Mouse (Mus musculus): Measurements from ENCODE around the gene Xab2.
"Not testable (repeated sequence)": the region's sequence is repeated elsewhere in the genome, so short reads cannot be mapped to it uniquely, and the experiment has no call there.

Gene Xab2

GRCm38 (mm10) chr8:3609046-3609815 is 11.9 kb downstream of the Xab2 start:
- no peak for DNase-seq (ENCODE audit: low spot score in 2 of 2)

GRCm38 (mm10) chr8:3607822-3608221 is 13.3 kb downstream of the Xab2 start:
- no peak for DNase-seq (ENCODE audit: low spot score in 2 of 2)

GRCm38 (mm10) chr8:3606593-3606992 is 14.5 kb downstream of the Xab2 start:
- no peak for DNase-seq (ENCODE audit: low spot score in 2 of 2)

GRCm38 (mm10) chr8:3603439-3603838 is 17.7 kb downstream of the Xab2 start:
- no peak for DNase-seq (ENCODE audit: low spot score in 2 of 2)

GRCm38 (mm10) chr8:3600401-3600800 is 20.7 kb downstream of the Xab2 start:
- DNase-seq (ENCODE audit: low spot score in 2 of 2): no peak

- DNase-seq (ENCODE audit: low spot score in 2 of 2): no peak
Measured at GRCm38 (mm10) chr8:3599219-3599618, 21.9 kb downstream of the Xab2 start.

GRCm38 (mm10) chr8:3598054-3598453 is 23.1 kb downstream of the Xab2 start:
- DNase-seq (ENCODE audit: low spot score in 2 of 2): no peak

GRCm38 (mm10) chr8:3594466-3594865 is 26.6 kb downstream of the Xab2 start:
- DNase-seq (ENCODE audit: low spot score in 2 of 2): no peak

GRCm38 (mm10) chr8:3593470-3593869 is 27.6 kb downstream of the Xab2 start:
- DNase-seq (ENCODE audit: low spot score in 2 of 2): no peak

- no peak for DNase-seq (ENCODE audit: low spot score in 2 of 2)
Measured at GRCm38 (mm10) chr8:3588258-3588633, 32.9 kb downstream of the Xab2 start.

- peak in 1 of 2 experiments; percentile 32 for DNase-seq (ENCODE audit: low spot score in 2 of 2)
Measured at GRCm38 (mm10) chr8:3587391-3588257, 33.5 kb downstream of the Xab2 start.

- no peak for DNase-seq (ENCODE audit: low spot score in 2 of 2)
Measured at GRCm38 (mm10) chr8:3586993-3587390, 34.1 kb downstream of the Xab2 start, which contains the start of gene Camsap3. Camsap3 (plus strand) TSS chr8:3587293.

GRCm38 (mm10) chr8:3586452-3586851 is 34.7 kb downstream of the Xab2 start:
- DNase-seq (ENCODE audit: low spot score in 2 of 2): no peak

- not testable (repeated sequence) for DNase-seq (ENCODE audit: low spot score in 2 of 2)
Measured at GRCm38 (mm10) chr8:3581961-3582360, 39.2 kb downstream of the Xab2 start.

GRCm38 (mm10) chr8:3579390-3580364 is 41.4 kb downstream of the Xab2 start:
- no peak for DNase-seq (ENCODE audit: low spot score in 2 of 2)

GRCm38 (mm10) chr8:3576211-3576960 is 44.7 kb downstream of the Xab2 start:
- no peak for DNase-seq (ENCODE audit: low spot score in 2 of 2)

- no peak for DNase-seq (ENCODE audit: low spot score in 2 of 2)
Measured at GRCm38 (mm10) chr8:3574546-3574945, 46.6 kb downstream of the Xab2 start.

- no peak for DNase-seq (ENCODE audit: low spot score in 2 of 2)
Measured at GRCm38 (mm10) chr8:3569784-3570183, 51.3 kb downstream of the Xab2 start.

GRCm38 (mm10) chr8:3568378-3568777 is 52.7 kb downstream of the Xab2 start:
- DNase-seq (ENCODE audit: low spot score in 2 of 2): no peak

GRCm38 (mm10) chr8:3567641-3568371 is 53.3 kb downstream of the Xab2 start, which contains the start of gene C330021F23Rik:
C330021F23Rik (plus strand) TSS chr8:3567990.
- DNase-seq (ENCODE audit: low spot score in 2 of 2): no peak

All from thymus, postnatal 10 days (tissue).